In genomic region chr19:6952712-6953037, GRCm38 (mm10) we compare ENCODE assay signal across 8 mouse cellular contexts. TPM values are rescaled to one million over a fixed set of nuclear protein-coding genes. Genes with fewer than 3 reads are reported as not detected.
DNase-seq lines count a peak whose midpoint lies in the region; ATAC-seq lines count a peak whose summit lies in the region.

No protein-coding gene starts in this region.

- no peak for ATAC-seq in cerebellum, adult (ENCODE audit: insufficient number of reproducible peaks, low FRiP score, low TSS enrichment)
- no peak for ATAC-seq in embryonic facial prominence, embryonic 15.5 days (ENCODE audit: insufficient number of reproducible peaks, low FRiP score, low TSS enrichment, low read depth)
- ATAC-seq in hindbrain, embryonic 11.5 days (ENCODE audit: low FRiP score): no peak
- no peak for ATAC-seq in limb, embryonic 13.5 days (ENCODE audit: low FRiP score, low read depth)
- no peak for ATAC-seq in midbrain, embryonic 15.5 days (replicated peaks)

- H3K4me3 ChIP-seq in embryonic facial prominence, embryonic 15.5 days (replicated peaks): peak overlapping the region; percentile 58
- peak overlapping the region; percentile 66 for H3K4me3 ChIP-seq in hindbrain, embryonic 11.5 days (ENCODE audit: low read depth, low read length)
- peak overlapping the region; percentile 69 for H3K4me3 ChIP-seq in limb, embryonic 13.5 days
- peak overlapping the region; percentile 62 for H3K4me3 ChIP-seq in midbrain, embryonic 15.5 days

- H3K4me2 ChIP-seq in embryonic facial prominence, embryonic 15.5 days (replicated peaks): peak overlapping the region; percentile 95
- peak overlapping the region; percentile 71 for H3K4me2 ChIP-seq in hindbrain, embryonic 11.5 days (replicated peaks; ENCODE audit: low read depth, low read length)
- peak overlapping the region; percentile 97 for H3K4me2 ChIP-seq in limb, embryonic 13.5 days (replicated peaks)
- H3K4me2 ChIP-seq in midbrain, embryonic 15.5 days: peak overlapping the region; percentile 90

- 8% methylated on average over 3 of the region's 3 CpGs for WGBS in embryonic facial prominence, embryonic 15.5 days
- 43% methylated on average over 3 of the region's 3 CpGs for WGBS in hindbrain, embryonic 11.5 days
- 15% methylated on average over 3 of the region's 3 CpGs for WGBS in limb, embryonic 13.5 days
- WGBS in midbrain, embryonic 15.5 days: 19% methylated on average over 3 of the region's 3 CpGs

- no peaks in the 10 kb centered on the region for H3K9me3 ChIP-seq in embryonic facial prominence, embryonic 15.5 days (replicated peaks)
- no peaks in the 10 kb centered on the region for H3K9me3 ChIP-seq in hindbrain, embryonic 11.5 days (ENCODE audit: control insufficient read depth, low read length)
- H3K9me3 ChIP-seq in limb, embryonic 13.5 days: no peaks in the 10 kb centered on the region
- H3K9me3 ChIP-seq in midbrain, embryonic 15.5 days: no peaks in the 10 kb centered on the region

- intact Hi-C loops in left cerebral cortex, postnatal 25 days (cut with DNase I): no loop called here

- peak overlapping the region; percentile 97 for H3K27ac ChIP-seq in embryonic facial prominence, embryonic 15.5 days (replicated peaks)
- no peak overlapping the region for H3K27ac ChIP-seq in hindbrain, embryonic 11.5 days (ENCODE audit: low read depth, low read length)
- peak overlapping the region; percentile 55; the same call in 1 of the 2 replicates for H3K27ac ChIP-seq in limb, embryonic 13.5 days
- H3K27ac ChIP-seq in midbrain, embryonic 15.5 days: peak overlapping the region; percentile 94

- H3K27me3 ChIP-seq in embryonic facial prominence, embryonic 15.5 days: no peaks in the 10 kb centered on the region
- H3K27me3 ChIP-seq in hindbrain, embryonic 11.5 days (ENCODE audit: control insufficient read depth, insufficient read depth, low read length): no peaks in the 10 kb centered on the region; the same call in 1 of the 2 replicates
- no peaks in the 10 kb centered on the region for H3K27me3 ChIP-seq in limb, embryonic 13.5 days
- no peaks in the 10 kb centered on the region for H3K27me3 ChIP-seq in midbrain, embryonic 15.5 days (replicated peaks)

- peaks cover 44% of the 10 kb centered on the region for H3K36me3 ChIP-seq in embryonic facial prominence, embryonic 15.5 days
- 0 out of 2 replicates have a peak, but pooled peaks cover 2% of the 10 kb centered on the region for H3K36me3 ChIP-seq in hindbrain, embryonic 11.5 days (ENCODE audit: control insufficient read depth, insufficient read depth, low read length)
- peaks cover 48% of the 10 kb centered on the region for H3K36me3 ChIP-seq in limb, embryonic 13.5 days
- no peaks in the 10 kb centered on the region for H3K36me3 ChIP-seq in midbrain, embryonic 15.5 days (replicated peaks)

- H3K4me1 ChIP-seq in embryonic facial prominence, embryonic 15.5 days: peaks cover 37% of the 10 kb centered on the region
- peaks cover 12% of the 10 kb centered on the region; the same call in 1 of the 2 replicates for H3K4me1 ChIP-seq in hindbrain, embryonic 11.5 days (replicated peaks; ENCODE audit: control insufficient read depth, insufficient read depth, low read length)
- H3K4me1 ChIP-seq in limb, embryonic 13.5 days: peaks cover 19% of the 10 kb centered on the region
- peaks cover 23% of the 10 kb centered on the region for H3K4me1 ChIP-seq in midbrain, embryonic 15.5 days

- H3K9ac ChIP-seq in embryonic facial prominence, embryonic 15.5 days: peak overlapping the region; percentile 63; the same call in 1 of the 2 replicates
- peak overlapping the region; percentile 88; the same call in 1 of the 2 replicates for H3K9ac ChIP-seq in hindbrain, embryonic 11.5 days (ENCODE audit: low read depth, low read length)
- peak overlapping the region; percentile 84 for H3K9ac ChIP-seq in limb, embryonic 13.5 days
- peak overlapping the region; percentile 61 for H3K9ac ChIP-seq in midbrain, embryonic 15.5 days

- DNase-seq in cerebellum, adult 11-12 months: peak; percentile 65
- DNase-seq in hindbrain, embryonic 11.5 days (ENCODE audit: low spot score): no peak
- no peak for DNase-seq in spleen, postnatal 14 days (ENCODE audit: low spot score in 2 of 2)
- no peak for DNase-seq in left cerebral cortex, postnatal 25 days (ENCODE audit: low spot score in 2 of 2)

RNA-seq across cellular contexts. Expression of gene Gpr137, which starts 10.4 kb away (rescaled TPM):
- 41.8 and 42.2 TPM in 2 replicates for polyA plus RNA-seq in embryonic facial prominence, embryonic 15.5 days (2015; fragmentation: Nextera tagmentation; extraction: Ambion mirVana)
- 27.9 and 34.0 TPM in 2 replicates for polyA plus RNA-seq in hindbrain, embryonic 11.5 days (2014; fragmentation: Nextera tagmentation; extraction: Ambion mirVana)
- polyA plus RNA-seq in limb, embryonic 13.5 days (2015; fragmentation: Nextera tagmentation; extraction: Ambion mirVana): 28.6 and 33.0 TPM in 2 replicates
- 70.2 and 70.5 TPM in 2 replicates for polyA plus RNA-seq in midbrain, embryonic 15.5 days (2015; fragmentation: Nextera tagmentation; extraction: Ambion mirVana)
- 100 to 1,000 TPM in 1 of 2 experiments, 10 to 100 TPM in 1; 99.9 to 100 TPM for total RNA-seq in left cerebral cortex, postnatal 25 days (2021)

RNA-seq across cellular contexts. Expression of gene Bad, which starts 11.0 kb away (rescaled TPM):
- 90.3 and 97.9 TPM in 2 replicates for polyA plus RNA-seq in embryonic facial prominence, embryonic 15.5 days (2015; fragmentation: Nextera tagmentation; extraction: Ambion mirVana)
- polyA plus RNA-seq in hindbrain, embryonic 11.5 days (2014; fragmentation: Nextera tagmentation; extraction: Ambion mirVana): 61.7 and 63.9 TPM in 2 replicates
- polyA plus RNA-seq in limb, embryonic 13.5 days (2015; fragmentation: Nextera tagmentation; extraction: Ambion mirVana): 73.4 and 87.0 TPM in 2 replicates
- 93.9 and 96.1 TPM in 2 replicates for polyA plus RNA-seq in midbrain, embryonic 15.5 days (2015; fragmentation: Nextera tagmentation; extraction: Ambion mirVana)
- total RNA-seq in left cerebral cortex, postnatal 25 days (2021): 10 to 100 TPM; 37.7 to 38.3 TPM

RNA-seq across cellular contexts. Expression of gene Kcnk4, which starts 18.4 kb away (rescaled TPM):
- polyA plus RNA-seq in embryonic facial prominence, embryonic 15.5 days (2015; fragmentation: Nextera tagmentation; extraction: Ambion mirVana): 1.4 and 1.7 TPM in 2 replicates
- polyA plus RNA-seq in hindbrain, embryonic 11.5 days (2014; fragmentation: Nextera tagmentation; extraction: Ambion mirVana): 0.18 and 0.49 TPM in 2 replicates
- polyA plus RNA-seq in limb, embryonic 13.5 days (2015; fragmentation: Nextera tagmentation; extraction: Ambion mirVana): 0.49 and 0.85 TPM in 2 replicates
- 4.7 and 5.0 TPM in 2 replicates for polyA plus RNA-seq in midbrain, embryonic 15.5 days (2015; fragmentation: Nextera tagmentation; extraction: Ambion mirVana)
- 10 to 100 TPM; 33.2 to 40.7 TPM for total RNA-seq in left cerebral cortex, postnatal 25 days (2021)

RNA-seq across cellular contexts. Expression of gene Ppp1r14b, which starts 22.1 kb away (rescaled TPM):
- polyA plus RNA-seq in embryonic facial prominence, embryonic 15.5 days (2015; fragmentation: Nextera tagmentation; extraction: Ambion mirVana): 224 and 246 TPM in 2 replicates
- 180 and 249 TPM in 2 replicates for polyA plus RNA-seq in hindbrain, embryonic 11.5 days (2014; fragmentation: Nextera tagmentation; extraction: Ambion mirVana)
- 151 and 168 TPM in 2 replicates for polyA plus RNA-seq in limb, embryonic 13.5 days (2015; fragmentation: Nextera tagmentation; extraction: Ambion mirVana)
- 188 and 196 TPM in 2 replicates for polyA plus RNA-seq in midbrain, embryonic 15.5 days (2015; fragmentation: Nextera tagmentation; extraction: Ambion mirVana)
- 10 to 100 TPM; 49.8 to 57.2 TPM for total RNA-seq in left cerebral cortex, postnatal 25 days (2021)

RNA-seq across cellular contexts. Expression of gene Plcb3, which starts 23.6 kb away (rescaled TPM):
- polyA plus RNA-seq in embryonic facial prominence, embryonic 15.5 days (2015; fragmentation: Nextera tagmentation; extraction: Ambion mirVana): 48.2 and 49.1 TPM in 2 replicates
- 14.6 and 14.8 TPM in 2 replicates for polyA plus RNA-seq in hindbrain, embryonic 11.5 days (2014; fragmentation: Nextera tagmentation; extraction: Ambion mirVana)
- polyA plus RNA-seq in limb, embryonic 13.5 days (2015; fragmentation: Nextera tagmentation; extraction: Ambion mirVana): 36.8 and 40.0 TPM in 2 replicates
- polyA plus RNA-seq in midbrain, embryonic 15.5 days (2015; fragmentation: Nextera tagmentation; extraction: Ambion mirVana): 11.3 TPM in 2 replicates
- total RNA-seq in left cerebral cortex, postnatal 25 days (2021): 10 to 100 TPM; 11.9 to 13.3 TPM
